Mouse (Mus musculus) left cerebral cortex, adult 11 months (tissue): Measurements from ENCODE around the gene Acsm4.
"Not testable (repeated sequence)": the region's sequence is repeated elsewhere in the genome, so short reads cannot be mapped to it uniquely, and the experiment has no call there.

Experiments
- DNase-seq: peaks from one replicate; pipeline ENCODE4 v3.0.0; 2022; ENCODE audit warnings: low spot score

Acsm4 gene

GRCm38 (mm10) chr7:119689726-119690125, at the start of gene Acsm4:
Acsm4 (plus strand) TSS chr7:119690026.
- DNase-seq: no peak

GRCm38 (mm10) chr7:119642307-119642706, 47.5 kb upstream of the Acsm4 start:
- DNase-seq: no peak

- no peak for DNase-seq
Observed at GRCm38 (mm10) chr7:119667893-119668292, 21.9 kb upstream of the Acsm4 start.

GRCm38 (mm10) chr7:119670395-119670794, 19.4 kb upstream of the Acsm4 start:
- DNase-seq: no peak

- no peak for DNase-seq
Observed at GRCm38 (mm10) chr7:119670925-119671324, 18.9 kb upstream of the Acsm4 start.

- DNase-seq: peak; percentile 11
Observed at GRCm38 (mm10) chr7:119673465-119673864, 16.4 kb upstream of the Acsm4 start.

- no peak for DNase-seq
Observed at GRCm38 (mm10) chr7:119680107-119680506, 9.7 kb upstream of the Acsm4 start.

GRCm38 (mm10) chr7:119682699-119683098, 7.1 kb upstream of the Acsm4 start:
- no peak for DNase-seq

- DNase-seq: no peak
Observed at GRCm38 (mm10) chr7:119692302-119692701, 2.5 kb downstream of the Acsm4 start.

GRCm38 (mm10) chr7:119694926-119695325, 5.1 kb downstream of the Acsm4 start:
- no peak for DNase-seq

GRCm38 (mm10) chr7:119714111-119714510, 24.3 kb downstream of the Acsm4 start:
- no peak for DNase-seq

GRCm38 (mm10) chr7:119720253-119720946, 30.6 kb downstream of the Acsm4 start, which contains the start of gene Thumpd1:
Thumpd1 (minus strand) TSS chr7:119720798.
- peak; percentile 86 for DNase-seq

GRCm38 (mm10) chr7:119720947-119721310, 31.1 kb downstream of the Acsm4 start:
- DNase-seq: no peak

GRCm38 (mm10) chr7:119727621-119728020, 37.8 kb downstream of the Acsm4 start:
- DNase-seq: no peak

- DNase-seq: not testable (repeated sequence)
Observed at GRCm38 (mm10) chr7:119731262-119731661, 41.4 kb downstream of the Acsm4 start.

- no peak for DNase-seq
Observed at GRCm38 (mm10) chr7:119738877-119739276, 49.1 kb downstream of the Acsm4 start.

GRCm38 (mm10) chr7:119739798-119740468, 50.1 kb downstream of the Acsm4 start:
- DNase-seq: not testable (repeated sequence)

GRCm38 (mm10) chr7:119744321-119744720, 54.5 kb downstream of the Acsm4 start:
- no peak for DNase-seq

GRCm38 (mm10) chr7:119745869-119746268, 56.0 kb downstream of the Acsm4 start:
- DNase-seq: no peak

- DNase-seq: no peak
Observed at GRCm38 (mm10) chr7:119748761-119749160, 58.9 kb downstream of the Acsm4 start.

- DNase-seq: no peak
Observed at GRCm38 (mm10) chr7:119749942-119750341, 60.1 kb downstream of the Acsm4 start.

GRCm38 (mm10) chr7:119753696-119754095, 63.9 kb downstream of the Acsm4 start:
- DNase-seq: no peak

GRCm38 (mm10) chr7:119760527-119760951, 70.7 kb downstream of the Acsm4 start, which contains the start of gene Acsm3:
Acsm3 (plus strand) TSS chr7:119760923.
- DNase-seq: no peak
